ENCODE assay signal across 11 mouse cellular contexts in the genomic region with DNA sequence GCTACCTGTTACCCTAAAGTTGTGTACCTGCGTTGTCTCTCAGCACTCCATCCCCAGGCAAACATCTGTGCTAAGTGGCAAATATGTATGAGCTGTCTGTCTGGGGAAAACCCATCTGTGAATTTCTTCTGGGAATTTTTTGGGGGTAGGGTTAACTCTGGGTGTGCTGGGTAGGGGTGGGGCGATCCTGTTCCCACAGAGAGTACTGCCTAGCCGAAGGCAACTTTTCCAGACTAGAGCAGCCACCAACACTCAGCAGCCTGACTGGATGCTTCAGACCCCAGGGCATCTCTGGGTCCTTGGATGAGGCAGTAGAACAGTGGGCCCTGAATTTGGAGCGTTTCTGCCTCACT. TPM values are rescaled to one million over a fixed set of nuclear protein-coding genes. Genes with fewer than 3 reads are reported as not detected.
DNase-seq lines count a peak whose midpoint lies in the region; ATAC-seq and TF ChIP-seq lines count a peak whose summit lies in the region.
"Had no signal": no experiment of that assay in that cellular context is flagged by ENCODE, and none has a peak within 500 bp of the region (broad histone marks: within the 10 kb centered on the region; RNA-seq: fewer than 3 reads in every experiment).

No protein-coding gene starts in this region.

- no peak overlapping the region for H3K9ac ChIP-seq in heart, embryonic 12.5 days
- H3K9ac ChIP-seq in heart, adult 2 months (ENCODE audit: low read depth, low read length), result no peak overlapping the region
- H3K9ac ChIP-seq in midbrain, embryonic 14.5 days (replicated peaks; ENCODE audit: low read length), result no peak overlapping the region
- no peak overlapping the region for H3K9ac ChIP-seq in embryonic facial prominence, embryonic 13.5 days
- no peak overlapping the region for H3K9ac ChIP-seq in limb, embryonic 13.5 days
- H3K9ac ChIP-seq: limb, embryonic 15.5 days had no signal

- no peaks in the 10 kb centered on the region for H3K36me3 ChIP-seq in heart, embryonic 12.5 days
- H3K36me3 ChIP-seq in heart, adult 2 months (ENCODE audit: control insufficient read depth, insufficient read depth, low read length), result no peaks in the 10 kb centered on the region
- H3K36me3 ChIP-seq in midbrain, embryonic 10.5 days, result no peaks in the 10 kb centered on the region
- H3K36me3 ChIP-seq in midbrain, embryonic 14.5 days (ENCODE audit: control insufficient read depth, insufficient read depth, low read length), result no peaks in the 10 kb centered on the region
- H3K36me3 ChIP-seq in embryonic facial prominence, embryonic 13.5 days, result no peaks in the 10 kb centered on the region
- no peaks in the 10 kb centered on the region for H3K36me3 ChIP-seq in limb, embryonic 13.5 days
- H3K36me3 ChIP-seq: limb, embryonic 15.5 days had no signal

- 21% methylated on average over 4 of the region's 4 CpGs for WGBS in heart, embryonic 12.5 days
- WGBS in heart, adult 2 months, result 13% methylated on average over 4 of the region's 4 CpGs
- WGBS in midbrain, embryonic 10.5 days, result 28% methylated on average over 4 of the region's 4 CpGs
- 28% methylated on average over 4 of the region's 4 CpGs for WGBS in midbrain, embryonic 14.5 days
- WGBS in embryonic facial prominence, embryonic 13.5 days, result 17% methylated on average over 4 of the region's 4 CpGs
- 26% methylated on average over 4 of the region's 4 CpGs for WGBS in limb, embryonic 13.5 days

- no peaks in the 10 kb centered on the region for H3K9me3 ChIP-seq in heart, embryonic 12.5 days (replicated peaks)
- H3K9me3 ChIP-seq in midbrain, embryonic 10.5 days (replicated peaks), result no peaks in the 10 kb centered on the region
- H3K9me3 ChIP-seq in midbrain, embryonic 14.5 days (ENCODE audit: control insufficient read depth, low read length), result no peaks in the 10 kb centered on the region
- H3K9me3 ChIP-seq in embryonic facial prominence, embryonic 13.5 days, result no peaks in the 10 kb centered on the region
- no peaks in the 10 kb centered on the region for H3K9me3 ChIP-seq in limb, embryonic 13.5 days
- H3K9me3 ChIP-seq: limb, embryonic 15.5 days had no signal

- peaks cover 32% of the 10 kb centered on the region for H3K4me1 ChIP-seq in heart, embryonic 12.5 days (replicated peaks)
- peaks cover 8% of the 10 kb centered on the region for H3K4me1 ChIP-seq in heart, adult 2 months (ENCODE audit: control insufficient read depth, insufficient read depth, low read length)
- peaks cover 43% of the 10 kb centered on the region for H3K4me1 ChIP-seq in midbrain, embryonic 10.5 days
- H3K4me1 ChIP-seq in midbrain, embryonic 14.5 days (ENCODE audit: control insufficient read depth, insufficient read depth, low read length), result peaks cover 21% of the 10 kb centered on the region; the same call in 1 of the 2 replicates
- peaks cover 54% of the 10 kb centered on the region for H3K4me1 ChIP-seq in embryonic facial prominence, embryonic 13.5 days
- H3K4me1 ChIP-seq in limb, embryonic 13.5 days, result peaks cover 46% of the 10 kb centered on the region

- no peak for TF ChIP-seq EP300 in heart, adult 2 months (IDR thresholded peaks at IDR 0.05; ENCODE audit: insufficient read depth, low read depth, low read length)

- no peak overlapping the region for H3K4me3 ChIP-seq in heart, embryonic 12.5 days
- H3K4me3 ChIP-seq in heart, adult 2 months, result no peak overlapping the region
- H3K4me3 ChIP-seq in midbrain, embryonic 10.5 days, result no peak overlapping the region
- H3K4me3 ChIP-seq in midbrain, embryonic 14.5 days (replicated peaks; ENCODE audit: low read depth, low read length), result no peak overlapping the region
- no peak overlapping the region for H3K4me3 ChIP-seq in embryonic facial prominence, embryonic 13.5 days
- H3K4me3 ChIP-seq in limb, embryonic 13.5 days, result no peak overlapping the region

- no peaks in the 10 kb centered on the region for H3K79me2 ChIP-seq in heart, adult 2 months (replicated peaks; ENCODE audit: control insufficient read depth, insufficient read depth, low read length)

- no peak; the same call in 1 of the 2 replicates for TF ChIP-seq CTCF in heart, adult 2 months (IDR thresholded peaks at IDR 0.05)

- no peak overlapping the region for H3K27ac ChIP-seq in heart, embryonic 12.5 days (ENCODE audit: poor library complexity, severe bottlenecking)
- no peak overlapping the region for H3K27ac ChIP-seq in heart, adult 2 months
- H3K27ac ChIP-seq in midbrain, embryonic 10.5 days (replicated peaks), result peak overlapping the region; percentile 70
- H3K27ac ChIP-seq in midbrain, embryonic 14.5 days (replicated peaks; ENCODE audit: low read depth, low read length), result no peak overlapping the region
- H3K27ac ChIP-seq in embryonic facial prominence, embryonic 13.5 days, result no peak overlapping the region
- no peak overlapping the region for H3K27ac ChIP-seq in limb, embryonic 13.5 days

- H3K4me2 ChIP-seq in heart, embryonic 12.5 days, result 0 out of 2 replicates have a peak overlapping the region, but pooled peaks have one; percentile 93
- H3K4me2 ChIP-seq in midbrain, embryonic 14.5 days (ENCODE audit: low read length), result no peak overlapping the region
- peak overlapping the region; percentile 95; the same call in 1 of the 2 replicates for H3K4me2 ChIP-seq in embryonic facial prominence, embryonic 13.5 days
- peak overlapping the region; percentile 96; the same call in 1 of the 2 replicates for H3K4me2 ChIP-seq in limb, embryonic 13.5 days (replicated peaks)

- no peak for TF ChIP-seq POLR2A in heart, adult 2 months (IDR thresholded peaks at IDR 0.05; ENCODE audit: insufficient read depth, low read depth, low read length)

- intact Hi-C loops in heart, adult 2 months (cut with DNase I), result loop anchor here (1.0 kb wide), 2 partner anchors 32 to 36 kb away; a partner anchor contains a TSS

- H3K27me3 ChIP-seq in heart, embryonic 12.5 days (replicated peaks), result no peaks in the 10 kb centered on the region
- H3K27me3 ChIP-seq in heart, adult 2 months (ENCODE audit: control insufficient read depth, insufficient read depth, low read length), result no peaks in the 10 kb centered on the region
- H3K27me3 ChIP-seq in midbrain, embryonic 10.5 days (ENCODE audit: low read depth, poor library complexity, severe bottlenecking), result peaks cover 58% of the 10 kb centered on the region
- peaks cover 29% of the 10 kb centered on the region for H3K27me3 ChIP-seq in midbrain, embryonic 14.5 days (ENCODE audit: control insufficient read depth, insufficient read depth, low read length)
- peaks cover 19% of the 10 kb centered on the region for H3K27me3 ChIP-seq in embryonic facial prominence, embryonic 13.5 days
- peaks cover 12% of the 10 kb centered on the region; the same call in 1 of the 2 replicates for H3K27me3 ChIP-seq in limb, embryonic 13.5 days
- H3K27me3 ChIP-seq: limb, embryonic 15.5 days had no signal

- DNase-seq in heart, adult 2 months, result no peak
- no peak for DNase-seq in midbrain, embryonic 10.5 days (ENCODE audit: low spot score)
- DNase-seq in midbrain, embryonic 14.5 days, result no peak
- no peak for DNase-seq in urinary bladder, adult 2 months (ENCODE audit: low spot score)
- no peak for DNase-seq in urinary bladder, postnatal 14 days (ENCODE audit: low spot score)

- ATAC-seq in heart, embryonic 12.5 days (ENCODE audit: insufficient number of reproducible peaks, low FRiP score), result no peak
- no peak for ATAC-seq in midbrain, embryonic 14.5 days (ENCODE audit: low FRiP score, low TSS enrichment)
- ATAC-seq in embryonic facial prominence, embryonic 13.5 days (ENCODE audit: insufficient number of reproducible peaks, insufficient read depth, low FRiP score, low TSS enrichment, low read depth), result no peak
- no peak for ATAC-seq in limb, embryonic 13.5 days (ENCODE audit: low FRiP score, low read depth)

RNA-seq across cellular contexts. Expression of a gene that starts 1.3 kb away (rescaled TPM):
- 27.0 and 31.0 TPM in 2 replicates for polyA plus RNA-seq in heart, embryonic 12.5 days (2016; fragmentation: Nextera tagmentation; extraction: Ambion mirVana)
- 10 to 100 TPM; 22.6 to 28.4 TPM for total RNA-seq in heart, adult 2 months (2021)
- 39.6 and 44.4 TPM in 2 replicates for polyA plus RNA-seq in heart, adult 2 months (2012; rRNA removed)
- 11.8 TPM in 2 replicates for polyA plus RNA-seq in midbrain, embryonic 10.5 days (2016; fragmentation: Nextera tagmentation; extraction: Ambion mirVana)
- 5.2 and 8.7 TPM in 2 replicates for polyA plus RNA-seq in midbrain, embryonic 14.5 days (2014; fragmentation: Nextera tagmentation; extraction: Ambion mirVana)
- 40.7 and 43.1 TPM in 2 replicates for polyA plus RNA-seq in embryonic facial prominence, embryonic 13.5 days (2015; fragmentation: Nextera tagmentation; extraction: Ambion mirVana)
- 44.0 and 46.2 TPM in 2 replicates for polyA plus RNA-seq in limb, embryonic 13.5 days (2015; fragmentation: Nextera tagmentation; extraction: Ambion mirVana)
- 41.8 and 43.5 TPM in 2 replicates for polyA plus RNA-seq in urinary bladder, adult 2 months (2012; rRNA removed)
- total RNA-seq: megakaryocyte-erythroid progenitor cell, adult 5-6 weeks; MEL had no signal

RNA-seq across cellular contexts. Expression of a gene that starts 11.9 kb away (rescaled TPM):
- 40.9 and 42.9 TPM in 2 replicates for polyA plus RNA-seq in heart, embryonic 12.5 days (2016; fragmentation: Nextera tagmentation; extraction: Ambion mirVana)
- 10 to 100 TPM; 17.3 to 23.3 TPM for total RNA-seq in heart, adult 2 months (2021)
- polyA plus RNA-seq in heart, adult 2 months (2012; rRNA removed), result 105 and 111 TPM in 2 replicates
- 29.8 and 34.3 TPM in 2 replicates for polyA plus RNA-seq in midbrain, embryonic 10.5 days (2016; fragmentation: Nextera tagmentation; extraction: Ambion mirVana)
- polyA plus RNA-seq in midbrain, embryonic 14.5 days (2014; fragmentation: Nextera tagmentation; extraction: Ambion mirVana), result 35.3 and 38.1 TPM in 2 replicates
- 67.4 and 68.6 TPM in 2 replicates for polyA plus RNA-seq in embryonic facial prominence, embryonic 13.5 days (2015; fragmentation: Nextera tagmentation; extraction: Ambion mirVana)
- polyA plus RNA-seq in limb, embryonic 13.5 days (2015; fragmentation: Nextera tagmentation; extraction: Ambion mirVana), result 85.5 and 88.8 TPM in 2 replicates
- 128 and 156 TPM in 2 replicates for polyA plus RNA-seq in urinary bladder, adult 2 months (2012; rRNA removed)

RNA-seq across cellular contexts. Expression of a gene that starts 23.1 kb away (rescaled TPM):
- polyA plus RNA-seq in heart, embryonic 12.5 days (2016; fragmentation: Nextera tagmentation; extraction: Ambion mirVana), result 65.1 and 79.2 TPM in 2 replicates
- total RNA-seq in heart, adult 2 months (2021), result 10 to 100 TPM; 54.3 to 58.2 TPM
- polyA plus RNA-seq in heart, adult 2 months (2012; rRNA removed), result 140 and 160 TPM in 2 replicates
- 94.9 and 101 TPM in 2 replicates for polyA plus RNA-seq in midbrain, embryonic 10.5 days (2016; fragmentation: Nextera tagmentation; extraction: Ambion mirVana)
- 71.6 and 84.1 TPM in 2 replicates for polyA plus RNA-seq in midbrain, embryonic 14.5 days (2014; fragmentation: Nextera tagmentation; extraction: Ambion mirVana)
- polyA plus RNA-seq in embryonic facial prominence, embryonic 13.5 days (2015; fragmentation: Nextera tagmentation; extraction: Ambion mirVana), result 120 and 147 TPM in 2 replicates
- 120 and 126 TPM in 2 replicates for polyA plus RNA-seq in limb, embryonic 13.5 days (2015; fragmentation: Nextera tagmentation; extraction: Ambion mirVana)
- polyA plus RNA-seq in urinary bladder, adult 2 months (2012; rRNA removed), result 200 and 251 TPM in 2 replicates

RNA-seq across cellular contexts. Expression of a gene that starts 36.2 kb away (rescaled TPM):
- 0.89 and 1.1 TPM in 2 replicates for polyA plus RNA-seq in heart, embryonic 12.5 days (2016; fragmentation: Nextera tagmentation; extraction: Ambion mirVana)
- total RNA-seq in heart, adult 2 months (2021), result under 1 TPM; 0.39 to 0.96 TPM
- polyA plus RNA-seq in heart, adult 2 months (2012; rRNA removed), result 1.4 and 1.9 TPM in 2 replicates
- 5.7 and 11.5 TPM in 2 replicates for polyA plus RNA-seq in midbrain, embryonic 10.5 days (2016; fragmentation: Nextera tagmentation; extraction: Ambion mirVana)
- polyA plus RNA-seq in midbrain, embryonic 14.5 days (2014; fragmentation: Nextera tagmentation; extraction: Ambion mirVana), result 63.4 and 71.8 TPM in 2 replicates
- 7.0 and 9.7 TPM in 2 replicates for polyA plus RNA-seq in embryonic facial prominence, embryonic 13.5 days (2015; fragmentation: Nextera tagmentation; extraction: Ambion mirVana)
- 6.1 and 6.8 TPM in 2 replicates for polyA plus RNA-seq in limb, embryonic 13.5 days (2015; fragmentation: Nextera tagmentation; extraction: Ambion mirVana)
- 4.1 and 6.0 TPM in 2 replicates for polyA plus RNA-seq in urinary bladder, adult 2 months (2012; rRNA removed)
- total RNA-seq: megakaryocyte-erythroid progenitor cell, adult 5-6 weeks had no signal

RNA-seq across cellular contexts. Expression of a gene that starts 36.5 kb away (rescaled TPM):
- 243 and 262 TPM in 2 replicates for polyA plus RNA-seq in heart, embryonic 12.5 days (2016; fragmentation: Nextera tagmentation; extraction: Ambion mirVana)
- total RNA-seq in heart, adult 2 months (2021), result 10 to 100 TPM; 80.7 to 95.7 TPM
- polyA plus RNA-seq in heart, adult 2 months (2012; rRNA removed), result 84.3 and 116 TPM in 2 replicates
- polyA plus RNA-seq in midbrain, embryonic 10.5 days (2016; fragmentation: Nextera tagmentation; extraction: Ambion mirVana), result 268 and 282 TPM in 2 replicates
- polyA plus RNA-seq in midbrain, embryonic 14.5 days (2014; fragmentation: Nextera tagmentation; extraction: Ambion mirVana), result 199 and 237 TPM in 2 replicates
- 300 and 361 TPM in 2 replicates for polyA plus RNA-seq in embryonic facial prominence, embryonic 13.5 days (2015; fragmentation: Nextera tagmentation; extraction: Ambion mirVana)
- 332 and 333 TPM in 2 replicates for polyA plus RNA-seq in limb, embryonic 13.5 days (2015; fragmentation: Nextera tagmentation; extraction: Ambion mirVana)
- 67.7 and 77.1 TPM in 2 replicates for polyA plus RNA-seq in urinary bladder, adult 2 months (2012; rRNA removed)
